Mouse (Mus musculus) liver, embryonic 14.5 days (tissue): ENCODE measurements at regions not wholly inside any gene's neighbourhood (a gene's known extent, or its start where the extent isn't known, plus 50 kb on each side); places are given as distances from the start of the nearest gene placed in this dataset.

Source experiments
- CTCF ChIP-seq: IDR thresholded peaks from 2 replicates; pipeline ENCODE4 v1.5.1; 2016; ENCODE audit warnings: antibody characterized with exemption, low read depth, control low read depth
- EP300 ChIP-seq: IDR thresholded peaks from 2 replicates; pipeline ENCODE4 v1.6.1; 2016; ENCODE audit warnings: antibody characterized with exemption, low read depth

GRCm38 (mm10) chr1:39069086-39069655 lies 83.8 kb downstream of the Pdcl3 start:
- TF ChIP-seq CTCF, result no peak
- TF ChIP-seq EP300, result no peak
